Mouse (Mus musculus) liver, embryonic 15.5 days (tissue): ENCODE measurements around the gene Itga2b. TPM values are rescaled to one million over a fixed set of nuclear protein-coding genes. Genes with fewer than 3 reads are reported as not detected.

ENCODE experiments used
- microRNA-seq: library from miRNA; unstranded; fragments of <30 nt; microRNA quantifications from one replicate; pipeline ENCODE4, GENCODE M21; 2016
- polyA plus RNA-seq: library from polyadenylated mRNA; unstranded; fragments of >200 nt; fragmentation: Nextera tagmentation; extraction: Ambion mirVana; gene quantifications from 2 replicates; pipeline ENCODE4 v1.2.1, GENCODE M21; 2015

Gene Itga2b
- polyA plus RNA-seq, 1 experiment from 2014 or later = 26.9 TPM

Small RNA genes lying within 50 kb of the gene (microRNA-seq; reads per million reads assigned to microRNA genes)
- not detected for gene Mir6930

Other genes starting within 250 kb of the Itga2b start
- 17.3 and 17.5 TPM in 2 replicates for gene Hdac5, start 240.0 kb downstream of the Itga2b start, polyA plus RNA-seq
- 14.1 and 15.3 TPM in 2 replicates for gene BC030867, start 221.2 kb downstream of the Itga2b start, polyA plus RNA-seq
- 0.05 and 0.06 TPM in 2 replicates for gene Asb16, start 201.4 kb downstream of the Itga2b start, polyA plus RNA-seq
- 26.1 and 28.9 TPM in 2 replicates for gene Tmub2, start 185.2 kb downstream of the Itga2b start, polyA plus RNA-seq
- gene Atxn7l3, start 173.5 kb downstream of the Itga2b start, polyA plus RNA-seq = 3.8 and 4.6 TPM in 2 replicates
- 50.9 and 55.2 TPM in 2 replicates for gene Ubtf, start 150.4 kb downstream of the Itga2b start, polyA plus RNA-seq
- 1,073 and 1,204 TPM in 2 replicates for gene Slc4a1, start 103.9 kb downstream of the Itga2b start, polyA plus RNA-seq
- 2.2 and 2.4 TPM in 2 replicates for gene Rundc3a, start 76.7 kb downstream of the Itga2b start, polyA plus RNA-seq
- gene Slc25a39, start 62.2 kb downstream of the Itga2b start, polyA plus RNA-seq = 451 and 525 TPM in 2 replicates
- gene Grn, start 39.8 kb downstream of the Itga2b start, polyA plus RNA-seq = 94.8 and 121 TPM in 2 replicates
- gene Fam171a2, start 22.4 kb downstream of the Itga2b start, polyA plus RNA-seq = 0.28 and 0.61 TPM in 2 replicates
- gene Gpatch8, start 86.3 kb upstream of the Itga2b start, polyA plus RNA-seq = 20.1 and 20.8 TPM in 2 replicates
- 0.22 and 0.29 TPM in 2 replicates for gene Gm11627, start 109.3 kb upstream of the Itga2b start, polyA plus RNA-seq
- gene Fzd2, start 134.3 kb upstream of the Itga2b start, polyA plus RNA-seq = 0.41 and 0.60 TPM in 2 replicates
- gene Meioc, start 193.6 kb upstream of the Itga2b start, polyA plus RNA-seq = 0.09 TPM in 1 of 2 replicates, not detected in the other
- 13.4 and 13.6 TPM in 2 replicates for gene Ccdc43, start 227.7 kb upstream of the Itga2b start, polyA plus RNA-seq